Mouse (Mus musculus) urinary bladder, postnatal 14 days (tissue): Measurements from ENCODE around the gene Napsa.

Source experiments
- DNase-seq: peaks from one replicate; pipeline ENCODE4 v3.0.0; 2021; ENCODE audit warnings: low spot score

The Napsa gene

DNA sequence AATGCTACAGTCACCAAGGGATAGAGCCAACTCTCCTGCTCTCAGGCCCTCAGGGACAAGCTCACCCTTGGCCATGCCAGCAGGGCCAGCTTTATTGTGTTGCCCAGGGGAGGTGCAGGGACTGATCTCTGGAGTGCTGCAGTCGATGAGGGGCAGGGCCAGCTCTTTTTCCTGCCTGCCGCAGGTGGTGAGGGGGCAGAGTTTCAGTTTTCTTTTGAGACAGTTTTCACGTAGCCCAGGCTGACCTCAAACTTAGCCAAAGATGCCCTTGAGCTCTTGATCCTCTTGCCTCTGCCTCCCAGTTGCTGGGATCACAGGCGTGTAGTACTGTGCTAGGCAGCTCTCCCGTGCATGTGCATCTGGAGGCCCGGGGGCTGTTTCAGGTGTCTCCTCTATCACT, 1.2 kb upstream of the Napsa start:
- DNase-seq, result no peak

DNA sequence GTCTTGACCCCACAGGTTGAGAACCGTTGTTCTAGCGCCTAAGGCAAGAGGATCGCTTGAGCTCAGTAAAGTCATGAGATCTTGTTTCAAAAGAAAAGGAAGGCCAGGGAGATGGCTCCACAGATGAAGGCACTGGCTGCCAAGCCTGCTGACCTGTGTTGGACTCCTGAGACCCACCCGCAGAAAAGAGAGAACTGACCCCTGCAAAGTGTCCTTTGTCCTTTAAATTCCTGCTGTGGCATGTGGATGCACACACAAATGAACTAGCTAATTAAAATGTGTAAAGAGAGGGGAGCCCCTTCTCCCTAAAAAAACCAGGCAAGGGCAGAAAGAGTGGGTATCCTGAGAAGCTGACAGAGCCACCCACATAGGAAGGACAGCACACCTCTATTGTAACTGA, 369 bp upstream of the Napsa start:
- no peak for DNase-seq

DNA sequence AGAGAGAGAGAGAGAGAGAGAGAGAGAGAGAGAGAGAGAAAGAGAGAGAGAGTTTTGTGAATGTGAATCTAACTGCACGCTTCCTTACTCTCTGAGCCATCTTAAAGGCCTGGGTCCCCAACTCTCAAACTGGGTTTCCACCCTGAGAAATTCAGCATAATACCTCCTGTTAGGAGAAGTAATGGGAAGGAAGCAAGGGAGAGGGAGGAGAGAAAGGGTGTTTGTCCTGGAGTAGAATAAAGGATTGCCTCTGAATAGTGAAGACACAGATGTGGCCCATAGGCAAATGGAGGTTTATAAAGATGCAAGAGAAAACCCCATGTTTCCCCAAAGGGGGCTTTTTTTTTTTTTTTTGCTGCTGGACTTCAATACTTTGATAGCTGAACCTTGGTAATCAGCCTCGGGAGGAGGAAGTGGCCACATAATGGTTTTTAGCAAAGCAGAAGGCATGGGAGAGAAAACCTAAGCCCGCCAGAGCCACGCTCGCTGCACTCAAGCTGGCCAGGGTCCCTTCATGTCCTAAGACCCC, 840 bp downstream of the Napsa start:
- DNase-seq, result no peak

DNA sequence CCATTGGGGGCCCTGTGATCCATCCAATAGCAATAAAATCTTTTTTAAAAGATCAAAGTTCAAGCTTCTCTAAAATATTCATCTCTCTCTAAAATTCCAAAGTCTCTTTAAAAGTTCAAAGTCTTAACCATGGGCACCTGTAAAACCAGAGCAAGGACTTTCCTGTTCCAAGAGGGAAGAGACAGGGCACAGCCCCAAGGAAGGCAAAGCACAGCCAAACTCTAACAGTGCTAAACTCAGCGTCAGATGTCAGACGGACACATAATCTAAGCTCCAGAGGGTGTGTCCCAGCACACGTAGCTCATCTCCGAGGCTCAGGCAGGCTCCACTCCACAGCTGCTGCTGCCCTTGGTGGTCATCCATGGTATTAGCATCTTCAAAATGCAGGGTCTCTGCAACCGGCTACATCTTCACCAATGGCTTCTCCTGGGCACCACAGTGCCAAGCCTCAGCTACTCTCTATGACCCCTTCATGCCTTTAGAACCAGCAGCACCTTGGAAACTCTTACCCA, 4.2 kb downstream of the Napsa start:
- no peak for DNase-seq

DNA sequence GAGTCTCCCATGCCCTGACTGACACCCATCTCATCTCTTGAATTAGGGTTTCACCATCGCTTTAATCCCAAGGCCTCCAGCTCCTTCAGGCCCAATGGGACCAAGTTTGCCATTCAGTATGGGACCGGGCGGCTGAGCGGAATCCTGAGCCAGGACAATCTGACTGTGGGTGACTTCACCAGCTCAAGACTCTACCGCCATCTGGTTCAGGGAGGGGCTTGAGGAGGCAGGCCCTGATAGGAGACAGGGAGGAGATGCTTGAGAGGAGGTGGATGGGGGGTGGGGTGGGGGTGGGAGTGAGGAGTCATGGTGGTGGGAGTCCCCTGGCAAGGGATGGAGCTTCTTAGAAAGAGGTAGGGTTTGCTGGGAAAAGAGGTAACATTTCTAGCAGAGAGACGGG, 9.5 kb downstream of the Napsa start:
- DNase-seq, result no peak

DNA sequence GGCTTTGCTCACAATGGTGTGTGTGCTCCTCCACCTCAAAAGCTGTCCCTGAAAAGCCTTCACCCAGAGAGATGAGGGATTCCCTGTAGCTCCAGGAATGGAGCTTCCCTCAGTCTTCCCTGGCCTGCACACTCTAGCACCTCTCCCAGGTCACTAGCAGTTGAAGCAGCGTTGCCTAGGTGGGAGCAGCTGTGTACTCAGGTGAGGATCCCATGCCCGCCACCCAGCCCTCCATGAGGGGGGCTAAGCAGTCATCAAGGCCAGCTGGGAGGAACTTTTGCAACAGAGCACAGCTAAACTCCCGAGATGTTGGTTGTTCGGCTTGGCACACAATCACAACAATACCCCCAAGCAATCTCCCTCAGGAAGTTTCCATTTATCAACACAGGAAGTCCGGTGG, 10.5 kb downstream of the Napsa start:
- DNase-seq, result no peak

DNA sequence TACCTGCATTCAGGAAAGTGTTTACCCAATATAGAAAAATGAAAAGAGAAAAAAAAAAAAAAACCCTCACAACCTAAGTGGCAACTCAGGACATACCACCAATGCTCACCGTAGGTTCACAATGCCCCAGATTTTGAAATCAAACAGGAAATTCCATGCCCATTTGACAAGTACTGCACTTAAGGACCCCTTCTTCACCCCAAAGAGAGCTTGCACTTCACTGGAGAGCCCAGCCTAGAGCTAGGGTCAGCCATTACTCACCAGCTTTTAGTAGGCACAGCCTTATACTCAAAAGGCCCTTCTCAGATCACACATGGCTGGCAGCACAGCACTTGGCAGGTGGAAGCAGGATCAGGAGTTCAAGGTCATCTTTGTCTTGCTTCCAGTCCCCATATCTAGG, 11.0 kb downstream of the Napsa start:
- no peak for DNase-seq

DNA sequence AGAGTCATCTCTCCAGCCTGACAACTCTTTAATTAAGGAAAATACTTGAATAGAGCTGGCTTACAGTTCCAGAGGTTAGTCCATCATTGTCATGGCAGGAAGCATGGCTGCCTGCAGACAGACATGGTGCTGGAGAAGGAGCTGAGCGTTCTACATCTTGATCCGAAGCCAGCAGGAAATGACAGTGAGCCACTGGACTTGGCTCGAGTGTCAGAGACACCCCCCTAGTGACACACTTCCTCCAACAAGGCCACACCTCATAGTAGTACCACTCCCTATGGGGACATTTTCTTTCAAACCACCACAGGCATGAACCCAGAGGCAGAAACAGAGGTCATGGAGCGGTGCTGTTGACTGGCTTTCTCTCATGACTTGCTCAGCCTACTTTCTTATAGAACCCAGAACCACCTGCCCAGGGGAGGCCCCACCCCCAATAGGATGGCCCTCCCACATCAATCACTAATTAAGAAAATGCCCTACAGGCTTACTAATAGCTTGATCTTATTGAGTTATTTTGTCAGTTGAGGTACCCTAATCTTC, 12.2 kb downstream of the Napsa start:
- DNase-seq, result no peak

DNA sequence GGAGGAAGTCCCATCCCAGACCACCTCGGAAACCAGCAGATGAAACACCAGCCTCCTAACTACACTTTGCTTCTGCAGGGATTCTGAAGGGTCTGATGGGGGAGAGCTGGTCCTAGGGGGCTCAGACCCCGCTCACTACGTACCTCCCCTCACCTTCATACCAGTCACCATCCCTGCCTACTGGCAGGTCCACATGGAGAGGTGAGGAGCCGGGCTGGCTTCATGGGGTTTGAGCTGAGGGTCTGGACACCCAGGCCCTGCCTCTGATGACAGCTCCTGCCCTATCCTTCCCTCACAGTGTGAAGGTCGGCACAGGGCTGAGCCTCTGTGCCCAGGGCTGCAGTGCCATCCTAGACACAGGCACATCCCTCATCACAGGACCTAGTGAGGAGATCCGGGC, 12.7 kb downstream of the Napsa start:
- no peak for DNase-seq

DNA sequence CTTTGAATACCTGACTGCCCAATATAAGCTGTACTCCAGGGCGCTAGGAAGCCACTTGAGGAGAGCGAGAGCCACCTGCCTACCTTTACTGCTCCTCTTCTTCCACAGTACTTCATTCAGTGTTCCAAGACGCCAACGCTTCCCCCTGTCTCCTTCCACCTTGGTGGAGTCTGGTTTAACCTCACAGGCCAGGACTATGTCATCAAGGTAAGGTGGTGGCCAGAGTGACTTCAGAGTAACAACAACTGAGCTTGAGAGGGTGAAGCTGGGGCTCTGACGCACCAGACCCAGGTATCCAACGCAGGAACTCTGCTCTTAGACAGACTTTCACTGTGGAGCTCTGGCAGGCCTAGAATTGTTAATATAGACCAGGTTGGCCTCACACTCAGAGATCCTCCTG, 13.4 kb downstream of the Napsa start:
- no peak for DNase-seq

DNA sequence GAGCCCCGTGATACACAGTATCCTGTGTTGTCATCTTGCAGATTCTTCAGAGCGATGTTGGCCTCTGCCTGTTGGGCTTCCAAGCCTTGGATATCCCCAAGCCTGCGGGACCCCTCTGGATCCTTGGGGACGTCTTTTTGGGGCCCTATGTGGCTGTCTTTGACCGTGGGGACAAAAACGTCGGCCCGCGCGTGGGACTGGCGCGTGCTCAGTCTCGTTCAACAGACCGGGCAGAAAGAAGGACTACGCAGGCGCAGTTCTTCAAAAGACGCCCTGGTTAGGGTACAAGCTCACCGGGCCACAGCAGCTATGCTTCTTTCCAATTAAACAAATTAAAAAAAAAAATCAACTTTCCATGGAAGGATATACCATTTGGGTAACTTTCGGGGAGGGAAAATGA, 14.3 kb downstream of the Napsa start:
- DNase-seq, result no peak

DNA sequence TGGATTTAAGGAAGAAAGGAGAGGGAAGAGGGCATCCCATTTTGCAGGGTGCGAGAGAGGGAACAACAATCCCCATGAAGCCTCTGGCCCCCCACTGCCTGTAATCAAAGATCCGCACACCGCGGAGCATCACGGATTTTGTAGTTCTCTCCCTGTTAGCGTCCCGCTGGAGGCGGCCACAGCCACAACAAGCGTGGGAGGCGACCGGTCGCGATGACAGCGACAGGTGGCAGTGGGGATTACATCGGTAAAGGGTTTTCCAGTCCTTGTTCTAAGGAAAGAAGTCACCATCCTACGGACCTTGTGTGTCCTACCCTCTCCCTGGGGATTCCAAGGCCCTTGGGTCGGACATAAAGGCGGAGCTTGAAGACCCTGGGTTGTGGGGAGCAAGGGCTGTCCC, 14.8 kb downstream of the Napsa start:
- DNase-seq, result peak; percentile 20

DNA sequence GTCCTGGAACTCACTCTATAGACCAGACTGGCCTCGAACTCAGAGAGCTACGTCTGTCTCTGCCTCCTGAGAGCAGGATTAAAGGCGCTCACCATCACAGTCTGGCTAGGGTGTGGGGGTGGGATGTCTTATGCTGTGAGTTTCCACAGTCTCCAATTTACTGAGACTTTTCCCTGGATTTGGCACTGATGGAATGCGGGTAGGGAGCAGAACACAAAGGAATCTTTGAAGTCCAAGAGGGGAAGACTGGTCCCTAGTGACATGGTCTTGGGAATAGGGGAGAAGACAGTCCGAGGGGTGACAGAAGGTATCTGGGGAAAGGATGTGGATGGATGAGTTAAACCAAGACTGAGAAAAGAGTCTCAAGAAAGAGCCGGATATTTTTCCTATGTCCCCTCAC, 15.5 kb downstream of the Napsa start:
- no peak for DNase-seq

DNA sequence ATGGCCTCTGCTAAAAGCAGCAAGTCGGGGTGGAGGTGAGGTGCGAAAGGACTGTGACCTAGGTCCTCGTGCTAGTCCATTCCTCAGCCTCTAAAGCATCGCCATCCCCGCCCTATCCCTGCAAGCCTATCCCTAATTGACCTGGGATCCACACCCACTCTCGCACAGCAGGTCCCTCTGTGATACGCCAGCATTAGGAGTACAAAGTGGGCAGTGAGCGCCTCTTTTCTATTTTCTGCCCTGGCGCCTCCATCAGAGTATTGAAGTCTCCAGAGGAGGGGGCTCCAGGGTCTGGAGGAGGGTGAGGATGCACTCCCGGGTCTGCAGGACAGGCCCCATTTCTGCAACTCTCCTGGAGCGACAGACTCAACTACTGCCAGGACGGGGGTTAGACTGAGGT, 16.2 kb downstream of the Napsa start:
- no peak for DNase-seq

DNA sequence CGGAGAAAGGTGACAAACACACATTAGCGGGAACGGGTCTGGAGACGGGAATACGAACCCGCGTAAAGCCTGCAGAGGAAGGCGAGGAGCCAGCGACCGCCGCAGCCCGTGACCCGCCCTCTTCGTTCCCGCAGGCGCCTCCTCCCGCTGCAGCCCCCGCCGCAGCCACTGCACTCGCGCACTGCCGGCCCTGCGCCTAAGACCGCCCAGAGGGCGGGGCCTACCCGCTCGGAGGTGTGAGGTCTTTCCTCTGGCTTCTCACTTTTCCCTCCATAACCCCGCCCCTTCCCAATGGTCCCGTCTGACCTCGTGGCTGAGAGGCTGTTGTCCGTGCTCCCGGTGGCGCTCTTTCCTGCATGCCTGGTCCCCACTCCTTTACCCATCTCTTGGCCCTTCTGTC, 17.0 kb downstream of the Napsa start:
- DNase-seq, result peak; percentile 59

DNA sequence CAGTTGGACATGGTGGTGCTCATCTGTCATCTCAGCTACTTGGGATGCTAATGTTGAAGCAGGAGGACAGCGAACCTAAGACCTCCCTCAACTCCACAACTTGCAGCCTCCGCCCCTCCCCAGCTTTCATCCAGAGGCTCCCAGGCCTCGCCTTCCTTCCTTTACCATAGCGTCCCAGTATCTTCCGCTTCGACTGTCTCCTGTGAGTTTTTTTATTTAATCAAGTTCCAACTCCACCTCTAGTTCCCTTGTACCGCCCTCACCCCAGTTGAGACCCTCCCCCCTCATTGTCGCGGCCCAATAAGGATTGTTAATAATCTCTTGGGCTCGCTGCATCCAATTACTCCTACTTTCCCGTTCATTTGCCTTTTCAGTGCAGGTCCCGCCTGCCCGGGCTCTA, 17.8 kb downstream of the Napsa start:
- no peak for DNase-seq

DNA sequence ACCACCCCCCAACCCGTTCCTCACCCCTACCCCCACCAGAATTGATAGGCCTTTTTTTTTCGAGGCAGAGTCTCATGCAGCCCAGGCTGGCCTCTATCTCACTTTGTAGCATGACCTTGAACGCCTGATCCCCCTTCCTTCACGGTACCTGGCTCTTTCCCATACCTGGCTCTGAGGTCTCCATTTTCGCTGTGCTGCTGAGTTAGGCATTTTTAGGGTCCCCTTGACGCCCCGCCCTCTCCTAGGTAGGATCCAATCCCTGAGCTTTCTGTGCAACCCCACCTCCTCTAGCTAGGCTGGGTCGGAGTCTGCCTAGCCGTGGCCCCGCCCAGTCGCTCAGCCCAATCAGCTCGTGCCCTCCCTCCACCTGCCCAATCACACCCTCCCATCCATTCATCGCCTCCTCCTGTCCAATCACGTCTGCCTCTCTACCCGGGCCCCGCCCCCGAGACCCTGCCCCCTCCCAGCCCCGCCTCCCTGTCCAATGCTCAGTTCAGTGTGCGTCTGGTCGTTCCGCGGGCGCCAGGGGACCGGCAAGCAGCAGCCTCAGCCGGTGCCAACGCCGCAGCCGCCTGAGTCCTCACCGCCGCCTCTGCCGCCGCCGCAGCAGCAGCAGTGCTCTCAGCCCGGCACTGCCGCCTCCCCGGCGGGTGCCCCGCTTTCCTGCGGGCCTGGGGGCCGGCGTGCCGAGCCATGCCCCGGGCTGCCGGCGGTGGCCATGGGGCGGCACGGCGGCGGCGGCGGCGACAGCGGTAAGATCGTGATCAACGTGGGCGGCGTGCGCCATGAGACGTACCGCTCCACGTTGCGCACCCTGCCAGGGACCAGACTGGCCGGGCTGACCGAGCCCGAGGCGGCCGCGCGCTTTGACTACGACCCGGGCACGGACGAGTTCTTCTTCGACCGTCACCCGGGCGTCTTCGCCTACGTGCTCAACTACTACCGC, 18.5 kb downstream of the Napsa start, which contains the start of gene Kcnc3:
Kcnc3 (plus strand) TSS at position 263 of the 946 bp plus-strand sequence.
- DNase-seq, result peak; percentile 87

DNA sequence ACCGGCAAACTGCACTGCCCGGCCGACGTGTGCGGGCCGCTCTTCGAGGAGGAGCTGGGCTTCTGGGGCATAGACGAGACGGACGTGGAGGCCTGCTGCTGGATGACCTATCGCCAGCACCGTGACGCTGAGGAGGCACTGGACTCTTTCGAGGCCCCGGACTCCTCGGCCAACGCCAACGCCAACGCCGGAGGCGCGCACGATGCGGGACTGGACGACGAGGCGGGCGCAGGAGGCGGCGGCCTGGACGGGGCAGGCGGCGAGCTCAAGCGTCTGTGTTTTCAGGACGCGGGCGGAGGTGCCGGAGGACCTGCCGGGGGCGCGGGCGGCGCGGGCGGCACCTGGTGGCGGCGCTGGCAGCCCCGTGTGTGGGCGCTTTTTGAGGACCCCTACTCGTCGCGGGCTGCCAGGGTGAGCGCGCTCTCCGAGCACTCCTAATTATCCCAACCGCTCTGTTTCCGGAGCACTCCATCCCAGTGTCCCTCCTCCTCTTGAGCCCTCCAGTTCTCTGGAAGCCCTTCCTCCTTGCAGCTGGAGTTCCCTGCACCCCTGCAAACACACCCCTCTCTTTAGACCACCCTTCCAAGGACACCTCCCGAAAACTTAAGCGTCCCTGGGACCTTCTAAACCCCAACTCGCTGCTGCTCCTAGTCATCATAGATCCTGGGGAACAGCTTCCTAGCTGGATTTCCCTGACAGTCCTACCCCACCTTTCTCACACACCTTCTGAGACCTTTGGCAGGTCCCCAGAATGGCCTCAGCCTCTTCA, 19.4 kb downstream of the Napsa start:
- no peak for DNase-seq

DNA sequence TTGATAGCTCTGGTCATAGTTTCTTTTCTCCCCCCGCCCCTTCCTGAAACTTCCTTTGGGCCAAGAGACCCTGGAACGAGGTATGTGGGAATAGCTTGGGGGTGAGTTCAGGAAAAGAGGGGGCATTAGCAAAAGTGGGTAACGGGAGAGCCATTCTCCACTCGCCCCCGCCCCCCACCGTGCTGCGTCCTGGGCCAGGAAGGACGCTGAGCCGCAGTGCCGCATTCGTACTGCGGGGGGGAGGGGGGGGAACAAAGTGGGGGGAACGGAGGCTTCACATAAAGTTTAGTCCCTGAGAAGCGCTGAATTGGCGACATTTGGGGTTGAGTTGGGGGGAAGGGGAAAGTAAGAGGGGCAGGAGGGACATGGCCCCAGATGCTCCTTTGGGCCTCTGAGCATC, 20.9 kb downstream of the Napsa start:
- no peak for DNase-seq

DNA sequence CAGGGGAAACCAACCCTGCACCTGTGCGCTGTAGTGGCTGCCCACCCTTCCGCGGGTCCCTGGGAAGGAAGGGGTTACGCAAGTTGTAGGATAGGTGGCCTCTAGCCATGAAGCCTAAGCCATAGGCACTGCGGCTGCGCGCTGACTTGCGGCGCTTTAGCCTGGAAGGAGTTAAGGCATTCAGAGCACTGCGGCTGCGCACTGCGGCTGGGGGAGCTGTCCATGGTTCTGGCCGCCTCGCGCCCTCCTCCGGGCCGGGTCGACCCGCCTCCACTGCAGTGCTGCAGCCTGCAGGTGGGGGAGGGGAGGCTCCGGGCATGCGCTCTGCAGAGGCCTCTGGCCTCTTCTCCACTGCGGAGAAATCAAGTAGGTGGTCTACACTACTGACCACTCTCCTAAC, 21.6 kb downstream of the Napsa start:
- peak; percentile 80 for DNase-seq

DNA sequence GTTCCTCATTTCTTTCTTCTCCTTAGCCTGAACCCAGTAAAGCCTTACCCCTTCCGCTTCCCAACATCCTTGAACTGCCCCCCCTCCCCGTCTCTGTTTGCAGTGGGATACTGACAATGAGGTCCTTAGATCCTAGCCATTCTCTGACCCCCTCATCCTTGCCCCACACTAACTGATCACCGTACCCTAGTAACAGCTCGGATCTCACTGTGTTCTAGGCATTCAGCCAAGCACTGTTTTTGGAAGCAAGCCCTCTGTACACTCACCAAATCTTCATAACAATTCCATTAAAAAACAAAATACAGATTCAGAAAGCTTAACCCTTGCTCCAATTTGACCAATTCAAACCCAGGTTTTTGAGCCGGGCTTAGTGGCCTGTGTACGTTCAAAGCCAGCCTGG, 22.1 kb downstream of the Napsa start:
- no peak for DNase-seq

DNA sequence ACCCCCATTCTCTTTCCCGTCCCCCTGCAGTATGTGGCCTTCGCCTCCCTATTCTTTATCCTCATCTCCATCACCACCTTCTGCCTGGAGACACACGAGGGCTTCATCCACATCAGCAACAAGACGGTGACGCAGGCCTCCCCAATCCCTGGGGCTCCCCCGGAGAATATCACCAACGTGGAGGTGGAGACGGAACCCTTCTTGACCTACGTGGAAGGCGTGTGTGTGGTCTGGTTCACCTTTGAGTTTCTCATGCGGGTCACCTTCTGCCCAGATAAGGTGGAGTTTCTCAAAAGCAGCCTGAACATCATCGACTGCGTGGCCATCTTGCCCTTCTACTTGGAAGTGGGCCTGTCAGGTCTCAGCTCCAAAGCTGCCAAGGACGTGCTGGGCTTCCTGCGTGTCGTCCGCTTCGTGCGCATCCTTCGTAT, 23.0 kb downstream of the Napsa start:
- no peak for DNase-seq

DNA sequence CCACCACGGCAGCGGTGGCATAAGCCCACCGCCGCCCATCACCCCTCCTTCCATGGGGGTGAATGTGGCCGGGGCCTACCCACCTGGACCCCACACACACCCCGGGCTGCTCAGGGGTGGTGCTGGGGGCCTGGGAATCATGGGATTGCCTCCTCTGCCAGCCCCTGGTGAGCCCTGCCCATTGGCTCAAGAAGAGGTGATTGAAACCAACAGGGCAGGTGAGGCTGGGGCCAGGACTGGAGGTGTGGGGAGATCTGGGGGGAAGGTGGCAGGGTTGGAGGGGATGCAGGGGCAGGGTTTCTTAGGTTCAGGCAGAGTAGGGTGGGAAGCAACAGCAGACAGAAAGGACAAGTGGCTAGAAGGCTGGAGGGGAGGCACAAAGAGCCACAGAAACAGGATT, 23.9 kb downstream of the Napsa start:
- no peak for DNase-seq
